Mouse (Mus musculus) heart, postnatal 0 days (tissue): ENCODE results near the gene Klhl25. TPM values are rescaled to one million over a fixed set of nuclear protein-coding genes. Genes with fewer than 3 reads are reported as not detected.
A peak's percentile ranks its signal among the peaks of the same experiment; 100 is the strongest.
"Not testable (repeated sequence)": the region's sequence is repeated elsewhere in the genome, so short reads cannot be mapped to it uniquely, and the experiment has no call there.

Source experiments
- ATAC-seq: fragments of 200-750 bp; cut with Nextera tagmentation; 2 replicates; pipeline ENCODE4 v1.8.0; 2017; ENCODE audit warnings: low read depth, moderate number of reproducible peaks, moderate library complexity; ENCODE audit not compliant: insufficient read depth
- DNase-seq: peaks from one replicate; pipeline ENCODE4 v3.0.0-alpha.2; 2016; ENCODE audit warnings: low spot score
- H3K27ac ChIP-seq: fragments of 300-500 bp; sonication (generic); 2 replicates; pipeline ENCODE4 v1.5.1; 2014; ENCODE audit warnings: low read depth, mild to moderate bottlenecking
- H3K27me3 ChIP-seq: fragments of 300-500 bp; sonication (generic); 2 replicates; pipeline ENCODE4 v1.6.1; 2014; ENCODE audit warnings: low read length, mixed read lengths; ENCODE audit not compliant: control insufficient read depth, insufficient read depth
- H3K36me3 ChIP-seq: fragments of 300-500 bp; sonication (generic); replicated peaks from 2 replicates; pipeline ENCODE4 v1.6.1; 2014; ENCODE audit warnings: low read length, mixed read lengths; ENCODE audit not compliant: control insufficient read depth, insufficient read depth
- H3K4me1 ChIP-seq: fragments of 300-500 bp; sonication (generic); 2 replicates; pipeline ENCODE4 v1.6.1; 2014; ENCODE audit warnings: antibody characterized with exemption; ENCODE audit not compliant: control insufficient read depth, insufficient read depth
- H3K4me2 ChIP-seq: fragments of 300-500 bp; sonication (generic); 2 replicates; pipeline ENCODE4 v1.6.1; 2014; ENCODE audit warnings: low read depth, mild to moderate bottlenecking, low read length, moderate library complexity
- H3K4me3 ChIP-seq: fragments of 300-500 bp; sonication (generic); 2 replicates; pipeline ENCODE4 v1.5.1; 2014; ENCODE audit warnings: low read depth, low read length
- H3K9ac ChIP-seq: fragments of 300-500 bp; sonication (generic); replicated peaks from 2 replicates; pipeline ENCODE4 v1.6.1; 2014; ENCODE audit warnings: low read depth, low read length, mixed read lengths
- H3K9me3 ChIP-seq: fragments of 300-500 bp; sonication (generic); replicated peaks from 2 replicates; pipeline ENCODE4 v1.6.1; 2016; ENCODE audit warnings: low read length; ENCODE audit not compliant: control insufficient read depth
- CTCF ChIP-seq: IDR thresholded peaks from 2 replicates; pipeline ENCODE4 v1.5.1; 2016; ENCODE audit warnings: antibody characterized with exemption, control low read depth, low read depth
- EP300 ChIP-seq: IDR thresholded peaks from 2 replicates; pipeline ENCODE4 v1.6.1; 2016; ENCODE audit warnings: antibody characterized with exemption, low read depth
- WGBS: fragments of 180-500 bp; shearing (Covaris S2); extraction: QIAGEN DNeasy Blood & Tissue Kit; methylation state at CpG from one replicate; pipeline ENCODE4 v1.1.7; 2014; 5-methylcytosine and 5-hydroxymethylcytosine counted together
- polyA plus RNA-seq: library from polyadenylated mRNA; unstranded; fragments of >200 nt; fragmentation: Nextera tagmentation; extraction: Ambion mirVana; gene quantifications from 2 replicates; pipeline ENCODE4 v1.2.1, GENCODE M21; 2015
- total RNA-seq: library from RNA; depleted of rRNA; stranded (reverse); fragments of >200 nt; gene quantifications from 2 replicates; pipeline ENCODE4 v1.2.3, GENCODE M21; 2014; ENCODE audit warnings: low replicate concordance

Gene Klhl25
- total and polyA plus RNA-seq, 2 experiments from 2014 or later, result 5.7 to 20.7 TPM

GRCm38 (mm10) chr7:75845936-75846335 lies 2.2 kb upstream of the Klhl25 start:
- no peak for ATAC-seq
- H3K9me3 ChIP-seq, result no peaks in the 10 kb centered on the region
- no peaks in the 10 kb centered on the region for H3K27me3 ChIP-seq
- 89% methylated on average over 1 of the region's 1 CpGs for WGBS
- peaks cover 9% of the 10 kb centered on the region for H3K4me1 ChIP-seq
- H3K9ac ChIP-seq, result no peak overlapping the region
- no peak for DNase-seq
- no peak for TF ChIP-seq CTCF
- TF ChIP-seq EP300, result no peak
- H3K27ac ChIP-seq, result no peak overlapping the region
- H3K4me3 ChIP-seq, result no peak overlapping the region
- no peaks in the 10 kb centered on the region for H3K36me3 ChIP-seq
- no peak overlapping the region for H3K4me2 ChIP-seq

- Histone ChIP-seq H3K27ac (no peak overlapping the region), H3K27me3 (no peaks in the 10 kb centered on the region), H3K4me3 (no peak overlapping the region), H3K9ac (no peak overlapping the region), H3K9me3 (no peaks in the 10 kb centered on the region), H3K4me2 (no peak overlapping the region), H3K4me1 (peaks cover 9% of the 10 kb centered on the region), H3K36me3 (no peaks in the 10 kb centered on the region)
- 48% methylated on average over 7 of the region's 7 CpGs for WGBS
- DNase-seq (no peak), ATAC-seq (no peak)
- TF ChIP-seq EP300, result no peak
- TF ChIP-seq CTCF, result no peak
Observed at GRCm38 (mm10) chr7:75846942-75847341, 1.2 kb upstream of the Klhl25 start.

GRCm38 (mm10) chr7:75847489-75847888 lies 621 bp upstream of the Klhl25 start:
- no peak for ATAC-seq
- Histone ChIP-seq H3K36me3 (no peaks in the 10 kb centered on the region), H3K4me1 (peaks cover 13% of the 10 kb centered on the region), H3K9me3 (no peaks in the 10 kb centered on the region), H3K4me3 (peak overlapping the region; percentile 77), H3K27me3 (no peaks in the 10 kb centered on the region), H3K4me2 (peak overlapping the region; percentile 88), H3K27ac (peak overlapping the region; percentile 72), H3K9ac (peak overlapping the region; percentile 73; the same call in 1 of the 2 replicates)
- 11% methylated on average over 6 of the region's 6 CpGs for WGBS
- TF ChIP-seq CTCF, result no peak
- no peak for TF ChIP-seq EP300
- no peak for DNase-seq

GRCm38 (mm10) chr7:75848776-75849670 lies 913 bp downstream of the Klhl25 start:
- ATAC-seq, result 0 out of 2 replicates have a peak, but pooled peaks have one; percentile 8
- H3K27ac ChIP-seq, result peak overlapping the region; percentile 82
- peak overlapping the region; percentile 77 for H3K4me3 ChIP-seq
- H3K9me3 ChIP-seq, result no peaks in the 10 kb centered on the region
- no peaks in the 10 kb centered on the region for H3K36me3 ChIP-seq
- H3K4me2 ChIP-seq, result peak overlapping the region; percentile 88
- DNase-seq, result no peak
- peaks cover 15% of the 10 kb centered on the region for H3K4me1 ChIP-seq
- H3K27me3 ChIP-seq, result no peaks in the 10 kb centered on the region
- peak overlapping the region; percentile 73 for H3K9ac ChIP-seq
- TF ChIP-seq CTCF (no peak), EP300 (no peak)
- WGBS, result 2% methylated on average over 25 of the region's 25 CpGs

GRCm38 (mm10) chr7:75850396-75850795 lies 2.3 kb downstream of the Klhl25 start:
- H3K27me3 ChIP-seq, DNase-seq, H3K27ac ChIP-seq, H3K36me3 ChIP-seq, H3K9me3 ChIP-seq, H3K4me3 ChIP-seq, H3K9ac ChIP-seq, ATAC-seq, H3K4me2 ChIP-seq: not testable (repeated sequence)
- WGBS, result 90% methylated on average over 1 of the region's 3 CpGs
- H3K4me1 ChIP-seq, result peaks cover 25% of the 10 kb centered on the region
